Mouse (Mus musculus): ENCODE data around the gene Zfp638.
A peak's percentile ranks its signal among the peaks of the same experiment; 100 is the strongest.
"Not testable (repeated sequence)": the region's sequence is repeated elsewhere in the genome, so short reads cannot be mapped to it uniquely, and the experiment has no call there.

The Zfp638 gene

DNA sequence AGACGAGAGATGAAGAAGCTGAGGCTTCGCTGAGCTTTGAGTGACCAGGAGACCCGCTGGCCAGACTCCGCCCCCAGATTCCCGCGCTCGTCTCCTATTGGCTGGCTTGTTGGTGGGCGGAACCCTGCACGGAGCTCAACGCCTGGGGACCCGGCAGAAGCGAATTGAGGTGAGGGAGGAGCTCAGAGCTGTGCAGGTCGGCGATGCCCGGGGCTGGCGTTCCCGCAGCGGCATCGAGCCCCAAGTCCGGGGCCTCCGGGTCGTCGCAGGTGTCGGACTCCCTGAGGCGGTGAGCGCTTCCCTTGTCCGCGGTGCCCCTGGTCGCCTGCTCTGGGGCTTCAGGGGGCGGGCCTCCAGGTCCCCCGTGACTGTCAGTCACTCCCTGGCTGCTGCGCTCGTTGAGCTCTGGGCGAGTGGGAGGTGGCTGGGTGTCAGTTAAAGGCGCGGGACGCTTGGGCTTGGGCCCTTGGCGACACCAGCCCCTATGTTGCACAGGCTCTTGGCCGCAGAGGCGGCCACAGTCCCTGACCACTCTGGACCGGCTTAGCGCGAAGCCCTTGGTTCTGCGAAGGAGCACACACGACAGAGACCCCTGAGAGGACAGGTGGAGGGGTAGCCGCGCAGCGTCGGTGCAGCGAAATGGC lies at the start of gene Zfp638:
Zfp638 (plus strand) TSS at position 156 of the 644 bp plus-strand sequence.
- DNase-seq: peak; percentile 87 to 96

- no peak for DNase-seq
Measured at GRCm38 (mm10) chr6:83818996-83819395, 47.9 kb upstream of the Zfp638 start.

DNA sequence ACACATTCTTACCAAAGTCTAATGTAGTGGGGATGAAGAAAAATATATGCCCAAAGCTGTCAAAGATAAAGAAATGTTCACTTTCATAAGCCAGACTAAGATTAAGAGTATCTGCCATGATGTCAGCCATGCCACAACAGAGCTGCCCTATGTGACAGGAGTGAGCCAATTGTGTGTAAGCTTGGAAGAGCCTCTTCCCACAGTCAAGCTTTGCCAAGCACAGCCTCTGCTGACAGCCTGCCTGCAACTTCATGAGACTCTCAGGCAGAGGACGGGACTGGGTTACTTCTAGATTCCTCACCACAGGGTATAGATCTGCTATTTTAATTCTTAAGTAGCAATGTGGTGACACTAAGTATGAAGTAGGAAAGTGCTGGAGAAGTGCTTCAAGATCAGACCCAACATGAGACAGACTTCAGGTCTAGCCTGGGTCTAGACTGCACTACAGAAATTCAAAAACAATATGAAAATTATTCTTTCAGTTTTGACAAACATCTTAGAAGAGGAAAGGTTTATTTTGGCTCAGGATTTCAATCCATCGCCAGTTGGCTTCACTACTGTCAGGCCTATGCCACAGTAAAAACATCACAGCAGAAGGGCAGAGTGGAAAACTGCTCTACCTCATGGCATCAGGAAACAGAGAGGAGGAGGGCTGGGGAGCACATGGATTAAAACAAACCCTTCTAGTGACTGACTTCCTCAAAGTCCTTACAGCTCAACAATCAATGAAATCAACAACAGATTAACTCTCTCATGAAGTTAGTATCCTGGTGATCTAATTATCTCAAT lies 46.0 kb upstream of the Zfp638 start:
- DNase-seq: no peak

DNA sequence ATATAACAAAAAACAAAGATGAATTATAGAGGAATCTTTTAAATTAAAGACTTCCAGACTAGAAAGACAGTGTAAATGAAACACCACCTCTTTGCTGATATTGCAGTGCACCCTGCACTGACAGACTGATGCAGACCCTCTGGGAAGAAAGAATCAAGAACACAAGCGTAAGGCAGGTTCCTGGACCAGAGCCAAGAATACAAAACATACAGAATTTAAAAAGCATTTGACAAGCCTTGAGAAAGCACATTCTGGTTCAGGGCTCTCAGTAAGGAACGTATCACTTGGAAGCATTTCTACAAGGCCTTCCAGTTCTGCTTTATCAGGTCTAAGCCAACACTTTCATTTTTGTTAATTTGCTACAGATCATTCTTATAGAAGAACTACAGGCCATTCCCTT lies 45.1 kb upstream of the Zfp638 start:
- no peak for DNase-seq

DNA sequence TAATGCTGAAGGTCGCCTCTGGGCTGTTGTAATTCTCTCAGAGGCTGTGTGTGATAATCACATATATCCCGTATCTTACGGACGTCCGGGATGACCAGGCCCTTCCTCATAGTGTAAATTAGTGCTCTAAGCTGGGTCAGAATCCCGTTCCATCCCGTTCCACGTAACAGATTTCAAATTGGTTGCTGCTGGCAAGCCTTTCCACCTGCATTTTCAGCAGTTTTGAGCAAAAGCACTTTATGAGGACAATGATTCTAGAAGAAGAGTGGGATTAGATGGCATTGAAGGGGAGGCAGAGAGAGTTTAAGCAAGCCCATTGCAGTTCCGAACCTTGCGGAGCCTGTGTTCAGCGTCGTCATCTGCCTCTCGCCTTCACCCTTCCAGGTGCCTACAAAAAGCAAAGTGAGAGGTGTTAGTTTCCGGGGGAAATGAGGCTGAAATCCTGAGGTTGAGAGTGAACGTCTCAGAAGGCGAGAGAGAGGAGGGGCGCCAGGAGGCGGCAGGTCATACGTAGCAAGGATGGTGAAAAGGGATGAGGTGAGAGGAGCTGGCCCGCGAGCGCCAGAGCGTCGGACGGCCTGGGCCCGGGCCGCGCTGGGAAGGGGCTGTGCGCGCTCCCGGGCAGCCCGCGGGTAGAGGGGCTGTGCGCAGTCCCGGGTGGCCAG lies 35.8 kb upstream of the Zfp638 start:
- DNase-seq: no peak

- DNase-seq: peak; percentile 94 to 96
Measured at GRCm38 (mm10) chr6:83831606-83832123, 35.2 kb upstream of the Zfp638 start, which contains the start of gene Paip2b. Gene Paip2b, minus strand, starts transcription at chr6:83831741.

DNA sequence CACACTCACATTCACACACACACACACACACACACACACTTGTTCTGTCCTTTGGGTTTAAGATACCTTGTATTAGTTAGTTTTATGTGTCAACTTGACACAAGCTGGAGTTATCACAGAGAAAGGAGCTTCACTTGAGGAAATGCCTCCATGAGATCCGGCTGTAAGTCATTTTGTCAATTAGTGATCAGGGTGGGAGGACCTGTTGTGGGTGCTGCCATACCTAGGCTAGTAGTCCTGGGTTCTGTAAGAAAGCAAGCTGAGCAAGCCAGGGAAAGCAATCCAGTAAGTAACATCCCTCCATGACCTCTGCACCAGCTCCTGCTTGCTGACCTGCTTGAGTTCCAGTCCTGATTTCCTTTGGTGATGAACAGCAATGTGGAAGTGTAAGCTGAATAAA lies 34.5 kb upstream of the Zfp638 start:
- DNase-seq: not testable (repeated sequence)

GRCm38 (mm10) chr6:83836826-83837225 lies 30.1 kb upstream of the Zfp638 start:
- DNase-seq: no peak

DNA sequence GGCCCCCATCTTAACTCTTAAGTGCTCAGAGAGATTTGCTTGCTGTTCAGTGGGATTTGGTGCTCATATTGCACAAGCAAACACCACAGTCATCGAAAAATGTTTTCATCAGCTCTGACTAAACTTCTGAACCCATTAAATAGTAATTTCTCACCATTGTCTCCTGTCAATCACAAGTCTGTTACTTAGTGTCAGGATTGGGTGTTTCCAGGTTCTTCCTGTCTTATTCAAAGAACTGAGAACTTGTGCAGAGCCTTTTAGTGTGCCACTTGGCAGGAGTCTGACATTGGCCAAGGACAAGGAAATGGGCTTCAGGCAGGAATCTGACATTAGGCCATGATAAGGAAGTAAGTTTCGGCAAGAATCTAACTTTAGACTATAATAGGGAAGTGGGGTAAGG lies 28.9 kb upstream of the Zfp638 start:
- no peak for DNase-seq

- DNase-seq: no peak
Measured at GRCm38 (mm10) chr6:83840086-83840485, 26.8 kb upstream of the Zfp638 start.

DNA sequence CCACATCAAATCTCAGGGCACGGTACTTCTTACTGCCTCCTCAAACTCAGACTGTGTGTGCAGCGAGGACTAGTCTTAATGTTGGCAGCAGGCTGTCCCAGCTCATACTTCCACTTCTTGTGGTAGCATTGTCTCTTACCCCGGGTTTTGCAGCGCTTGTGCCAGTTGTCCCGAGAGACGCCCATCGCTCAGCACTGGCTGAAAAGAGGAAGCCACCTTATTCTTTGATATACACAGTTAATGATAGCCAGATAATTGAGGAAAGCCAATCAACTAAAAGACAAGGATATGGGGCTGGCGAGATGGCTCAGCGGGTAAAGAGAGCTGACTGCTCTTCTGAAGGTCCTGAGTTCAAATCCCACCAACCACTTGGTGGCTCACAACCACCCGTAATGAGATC lies 22.0 kb upstream of the Zfp638 start:
- DNase-seq: no peak

- no peak for DNase-seq
Measured at GRCm38 (mm10) chr6:83846141-83846540, 20.8 kb upstream of the Zfp638 start.

DNA sequence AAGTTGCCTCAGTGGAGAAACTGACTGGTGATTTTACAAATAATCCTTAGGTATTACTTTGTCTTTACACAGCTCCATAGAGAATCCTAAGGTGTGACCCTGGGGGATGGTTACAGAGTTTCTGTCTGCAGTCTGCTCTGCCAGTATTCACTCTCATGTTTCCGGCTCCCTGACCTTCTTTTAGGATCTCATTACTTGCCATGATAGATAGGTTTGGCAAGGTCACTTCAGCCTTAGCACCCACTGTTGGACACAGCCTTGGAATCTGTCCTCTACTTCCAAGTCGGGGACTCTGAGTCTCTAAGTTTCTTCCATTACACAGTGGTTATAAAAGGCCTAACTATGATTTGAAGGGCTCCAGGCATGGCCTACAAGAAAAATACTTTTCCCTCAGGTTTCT lies 17.5 kb upstream of the Zfp638 start:
- DNase-seq: no peak

DNA sequence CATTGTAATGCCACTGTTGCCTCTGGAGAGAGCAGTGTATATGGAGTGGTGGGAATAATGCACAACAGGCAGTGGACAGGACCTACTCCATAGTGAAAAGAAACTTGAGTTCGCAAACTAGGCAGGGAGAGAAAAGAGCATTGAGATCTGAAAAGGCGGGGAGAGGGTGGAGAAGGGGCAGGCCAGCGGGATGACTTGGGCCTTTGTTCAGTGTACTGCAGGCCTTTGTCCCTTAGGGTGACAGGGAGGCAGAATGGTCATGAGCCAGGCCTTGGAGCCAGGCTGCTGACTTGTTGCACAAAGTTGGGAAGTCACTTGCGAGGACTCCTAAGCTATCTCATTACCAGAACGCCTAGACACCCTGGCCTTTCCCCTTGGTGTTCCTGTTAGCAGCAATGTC lies 9.4 kb upstream of the Zfp638 start:
- DNase-seq: no peak

DNA sequence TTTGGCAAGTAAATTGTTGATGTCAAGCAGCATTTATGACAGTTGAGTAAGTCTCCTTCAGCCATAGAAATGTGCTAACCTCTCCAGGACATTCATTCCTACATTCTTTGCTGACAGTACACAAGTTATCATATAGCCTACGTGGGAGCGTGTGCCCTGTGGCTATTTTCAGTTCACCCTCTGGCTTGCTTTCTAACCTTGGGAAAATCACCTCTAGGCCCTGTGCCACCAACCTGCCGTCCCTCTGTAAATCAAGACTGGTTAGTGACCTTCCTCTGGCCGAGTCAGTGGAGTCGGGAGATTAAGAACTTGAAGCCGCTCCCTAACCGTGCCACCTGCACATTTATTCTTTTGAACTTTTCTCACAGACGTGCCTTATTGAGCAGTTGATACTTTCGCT lies 6.9 kb upstream of the Zfp638 start:
- no peak for DNase-seq

GRCm38 (mm10) chr6:83863538-83863937 lies 3.4 kb upstream of the Zfp638 start:
- DNase-seq: no peak

DNA sequence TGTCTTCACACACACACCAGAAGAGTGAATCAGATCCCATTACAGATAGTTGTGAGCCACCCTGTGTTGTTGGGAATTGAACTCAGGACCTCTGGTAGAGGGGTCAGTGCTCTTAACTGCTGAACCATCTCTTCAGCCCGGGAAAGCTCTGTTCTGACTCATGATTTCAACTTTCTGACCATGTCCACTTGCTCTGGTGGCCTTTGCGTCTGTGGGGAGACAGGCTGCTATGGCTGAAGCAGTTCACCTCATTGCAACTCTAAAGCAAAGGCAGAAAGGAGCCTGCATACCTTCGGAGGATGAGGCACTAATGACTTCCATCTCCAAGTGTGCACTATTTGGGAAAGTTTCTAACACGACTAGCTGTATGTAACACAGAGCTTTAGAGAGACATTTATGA lies 486 bp upstream of the Zfp638 start:
- no peak for DNase-seq

DNA sequence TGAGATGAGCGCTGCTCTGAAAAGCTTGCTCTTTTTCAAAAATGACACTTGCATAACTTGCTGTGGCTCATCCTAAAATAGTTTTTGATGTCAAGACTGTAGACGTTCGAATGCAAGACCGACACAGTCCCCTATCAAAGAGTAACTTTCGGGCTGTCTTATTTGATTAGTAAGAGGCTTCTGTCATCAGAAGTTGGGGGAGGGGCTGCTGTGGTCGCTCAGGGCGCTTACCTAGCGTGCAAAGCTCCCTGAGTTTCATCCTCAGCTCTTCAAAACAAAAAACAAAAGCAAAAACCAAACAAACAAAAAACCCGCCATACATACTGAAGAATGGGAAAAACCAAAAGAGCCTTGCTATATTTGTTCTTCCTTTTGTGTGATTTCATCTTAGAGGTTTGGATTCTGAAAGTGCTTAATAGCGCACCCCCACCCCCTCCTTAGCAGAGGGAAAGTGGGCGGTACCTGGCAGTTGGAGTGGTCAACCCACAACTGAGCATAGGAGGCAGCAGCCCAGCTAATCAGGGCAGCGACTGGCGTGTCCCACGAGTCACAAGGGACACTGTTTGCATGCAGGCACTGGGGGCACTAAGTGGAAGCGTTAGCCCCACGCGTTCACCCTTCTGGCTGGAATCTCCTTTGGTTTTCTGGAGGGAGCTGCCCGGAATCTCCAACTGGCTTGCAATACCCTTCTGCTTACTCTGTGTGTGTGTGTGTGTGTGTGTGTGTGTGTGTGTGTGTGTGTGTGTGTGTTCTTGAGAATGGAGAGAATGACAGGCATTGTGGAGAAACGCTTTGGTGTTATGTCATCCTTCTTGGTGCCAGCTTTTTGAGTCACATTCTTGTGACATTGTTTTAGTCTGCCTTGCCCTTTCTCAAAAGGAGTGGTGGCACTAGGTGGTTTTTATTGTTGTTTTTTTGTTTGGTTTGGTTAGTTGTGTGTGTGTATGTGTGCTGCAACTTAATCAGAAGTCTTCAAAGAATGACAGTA lies 983 bp downstream of the Zfp638 start:
- DNase-seq: peak; percentile 11 to 22

GRCm38 (mm10) chr6:83879815-83880214 lies 12.9 kb downstream of the Zfp638 start:
- DNase-seq: peak in 1 of 2 experiments; percentile 50

DNA sequence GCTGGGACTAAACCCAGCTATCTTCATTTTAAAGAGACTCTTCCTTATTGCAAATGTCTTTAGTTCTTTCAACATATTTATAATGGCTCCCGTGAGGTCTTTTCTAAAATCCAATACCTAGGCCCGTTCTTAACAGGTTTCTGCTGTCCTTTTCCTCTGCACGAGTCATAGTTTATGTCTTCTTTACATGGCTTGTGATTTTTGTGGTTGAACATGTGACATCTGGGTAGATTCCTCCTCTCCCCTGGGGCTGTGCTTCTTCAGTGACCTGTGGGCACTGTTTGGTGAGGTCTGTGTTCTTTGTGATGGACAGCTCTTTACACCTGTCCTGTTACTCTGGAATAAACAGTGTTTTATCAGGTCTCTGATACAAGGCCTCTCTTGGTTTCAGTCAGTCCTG lies 19.9 kb downstream of the Zfp638 start:
- no peak for DNase-seq

DNA sequence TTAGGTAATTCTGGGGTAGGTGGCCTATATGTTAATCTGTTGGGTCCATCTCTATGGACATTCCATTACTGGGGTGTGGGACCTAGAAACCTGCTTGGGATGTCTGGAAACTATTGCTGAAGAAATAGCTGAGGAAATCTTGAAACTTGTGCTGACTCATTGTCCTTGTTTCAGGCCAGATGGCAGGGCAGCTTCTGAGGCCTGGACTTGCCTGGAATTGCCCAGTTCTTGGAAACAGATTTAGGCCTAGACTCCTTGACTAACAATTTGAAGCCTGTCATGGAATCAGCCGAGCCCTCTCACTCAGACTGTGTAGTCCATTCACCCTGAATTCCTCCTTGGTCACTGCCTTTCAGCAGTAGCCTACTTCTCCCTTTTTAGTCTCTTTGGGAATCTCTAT lies 21.9 kb downstream of the Zfp638 start:
- no peak for DNase-seq

GRCm38 (mm10) chr6:83890281-83891015 lies 23.5 kb downstream of the Zfp638 start:
- DNase-seq: no peak

Data from spleen, adult 18-20 months (tissue).